Mouse (Mus musculus) liver, postnatal 0 days (tissue): ENCODE results near the gene Abhd17b.

Experiments used
- CTCF ChIP-seq: sonication (generic); IDR thresholded peaks from 2 replicates; pipeline ENCODE4 v1.5.1; 2016; ENCODE audit warnings: antibody characterized with exemption, low read depth
- EP300 ChIP-seq: IDR thresholded peaks from 2 replicates; pipeline ENCODE4 v1.6.1; 2016; ENCODE audit warnings: antibody characterized with exemption, low read depth, mild to moderate bottlenecking

DNA sequence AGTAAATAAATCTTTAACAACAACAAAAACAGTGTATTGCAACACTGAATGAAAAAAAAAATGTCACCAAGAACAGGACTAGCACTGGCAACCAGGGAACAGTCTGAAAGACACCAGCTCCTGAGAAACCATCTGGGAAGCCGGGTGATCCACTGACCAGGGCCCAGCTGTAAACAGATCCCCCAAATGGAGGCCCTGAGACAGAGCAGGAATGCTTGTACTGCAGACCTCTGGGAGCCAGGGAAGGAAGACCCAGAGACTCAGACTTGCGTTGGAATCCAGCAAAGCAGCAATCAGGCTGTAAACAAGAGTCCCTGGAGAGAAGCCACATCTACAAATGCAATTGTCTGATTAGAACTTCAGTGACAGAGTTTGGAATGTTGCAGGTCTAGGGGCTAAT is 74.1 kb downstream of the Abhd17b start:
- no peak for TF ChIP-seq CTCF
- TF ChIP-seq EP300: no peak
